Mouse (Mus musculus) megakaryocyte, embryonic 14.5 days (primary cell): ENCODE results near the gene Gypa. TPM values are rescaled to one million over a fixed set of nuclear protein-coding genes. Genes with fewer than 3 reads are reported as not detected.

Source experiments
- H3K27me3 ChIP-seq: replicated peaks from 2 replicates; pipeline ENCODE3; 2012; ENCODE audit warnings: inconsistent platforms
- H3K36me3 ChIP-seq: replicated peaks from 2 replicates; pipeline ENCODE3; 2012; ENCODE audit warnings: low read length, inconsistent platforms, mixed read lengths
- H3K4me1 ChIP-seq: 2 replicates; pipeline ENCODE4 v1.6.1; 2012; ENCODE audit warnings: inconsistent platforms
- H3K4me3 ChIP-seq: replicated peaks from 2 replicates; pipeline ENCODE3; 2012; ENCODE audit warnings: moderate library complexity, mild to moderate bottlenecking, inconsistent platforms
- H3K9me3 ChIP-seq: 2 replicates; pipeline ENCODE4 v1.6.1; 2012; ENCODE audit warnings: inconsistent platforms
- FLI1 ChIP-seq: IDR thresholded peaks from 2 replicates; pipeline ENCODE4 v1.6.1; 2012; ENCODE audit warnings: low read length, inconsistent platforms, mixed read lengths
- GATA1 ChIP-seq: IDR thresholded peaks from 3 replicates; pipeline ENCODE4 v1.6.1; 2012; ENCODE audit warnings: mixed read lengths, low read length, inconsistent platforms, borderline replicate concordance
- polyA plus RNA-seq: library from polyadenylated mRNA; stranded (reverse); fragments of >175 nt; gene quantifications from 2 replicates; pipeline ENCODE4 v1.2.3, GENCODE M21; 2012; ENCODE audit warnings: low replicate concordance; ENCODE audit not compliant: insufficient read depth

Gene Gypa
- polyA plus RNA-seq, 1 experiment = 1.2 TPM

DNA sequence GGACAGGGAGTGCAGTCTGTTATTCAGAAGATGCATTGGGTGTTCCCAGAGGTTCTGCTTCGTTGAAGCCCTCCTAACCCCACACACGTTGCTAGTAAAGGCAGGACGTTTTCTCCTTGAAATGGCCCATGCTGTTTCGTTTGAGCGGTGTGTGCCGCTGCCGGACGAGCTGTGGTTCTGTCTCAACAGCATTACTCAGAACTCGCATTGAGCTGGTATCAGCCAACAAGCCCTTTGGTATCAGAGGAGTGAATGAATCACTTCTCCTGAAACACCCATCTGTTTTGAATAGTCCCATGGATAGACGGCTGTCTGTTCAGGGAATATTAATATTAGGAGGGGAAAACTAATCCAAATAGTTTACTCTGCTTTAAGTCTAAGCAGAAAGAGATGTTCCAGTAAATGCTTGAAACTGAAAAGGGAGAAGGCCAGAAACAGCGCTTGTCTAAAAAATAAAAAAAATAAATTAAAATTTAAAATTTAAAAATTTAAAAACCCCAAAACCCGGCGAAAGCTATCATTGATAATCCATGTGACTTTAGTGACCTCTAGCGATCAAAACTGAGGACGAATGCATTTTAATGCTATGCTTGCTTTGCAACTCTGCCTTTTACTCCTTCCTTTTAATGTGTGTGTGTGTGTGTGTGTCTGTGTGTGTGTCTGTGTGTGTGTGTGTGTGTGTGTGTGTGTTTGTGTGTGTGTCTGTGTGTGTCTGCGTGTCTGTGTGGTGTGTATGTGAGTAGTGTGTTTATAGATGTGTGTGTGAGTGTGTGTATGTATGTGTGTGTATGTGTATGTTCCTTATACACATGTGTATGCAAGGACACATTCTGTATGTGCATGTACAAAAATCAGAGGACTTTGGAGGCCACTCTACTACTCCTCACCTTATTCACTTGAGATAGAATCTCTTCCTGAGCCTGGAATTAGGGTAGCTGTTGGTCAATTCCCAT is 10.5 kb upstream of the Gypa start:
- peaks cover 4% of the 10 kb centered on the region for H3K27me3 ChIP-seq
- H3K36me3 ChIP-seq = no peaks in the 10 kb centered on the region
- H3K9me3 ChIP-seq = no peaks in the 10 kb centered on the region
- TF ChIP-seq FLI1 (no peak), GATA1 (no peak)
- no peak overlapping the region for H3K4me3 ChIP-seq
- peaks cover 14% of the 10 kb centered on the region; the same call in 1 of the 2 replicates for H3K4me1 ChIP-seq

DNA sequence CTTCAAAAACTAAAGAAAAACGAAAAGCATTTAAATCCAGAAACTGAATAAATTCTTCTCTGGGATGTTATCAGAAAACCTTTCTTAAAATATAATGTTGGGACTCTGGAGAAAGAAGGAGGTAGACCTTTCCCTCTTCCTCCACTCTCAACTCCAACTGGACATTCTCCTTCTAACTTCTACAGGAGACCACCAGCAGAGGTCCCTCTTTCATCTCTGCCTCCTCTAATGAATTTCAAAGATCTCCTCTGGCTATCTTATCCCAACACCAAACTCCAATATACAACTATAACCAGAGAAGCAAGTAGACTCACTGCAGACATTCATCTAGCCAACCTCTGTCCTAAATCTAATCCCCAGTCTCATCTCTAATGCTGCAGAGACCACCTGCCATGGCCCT is 2.0 kb upstream of the Gypa start:
- Histone ChIP-seq H3K4me3 (no peak overlapping the region), H3K9me3 (no peaks in the 10 kb centered on the region), H3K4me1 (peaks cover 23% of the 10 kb centered on the region), H3K36me3 (peaks cover 5% of the 10 kb centered on the region), H3K27me3 (no peaks in the 10 kb centered on the region)
- TF ChIP-seq GATA1 (no peak), FLI1 (no peak)

DNA sequence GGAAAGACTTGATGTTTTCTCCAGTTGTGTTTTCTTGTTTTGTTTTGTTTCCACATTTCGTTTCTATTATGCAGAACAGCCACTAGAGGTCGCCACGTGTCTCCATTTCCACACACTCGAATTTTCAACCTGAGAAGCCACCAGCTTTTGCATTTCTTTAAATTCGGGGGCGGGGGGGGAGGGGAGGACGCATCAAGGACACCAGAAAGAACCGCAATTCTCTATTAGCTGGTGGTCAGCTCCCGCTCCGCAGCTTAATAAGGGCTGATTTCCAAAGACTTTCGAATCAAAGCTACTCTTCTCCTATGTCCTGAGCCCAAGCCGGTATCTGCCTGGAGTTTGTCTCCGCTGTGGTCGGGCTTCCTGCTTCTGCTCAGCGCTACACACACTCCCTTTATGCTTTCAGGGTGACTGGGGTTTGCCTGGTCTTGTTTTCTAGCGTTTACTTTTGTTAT is 567 bp upstream of the Gypa start:
- Histone ChIP-seq H3K36me3 (peaks cover 8% of the 10 kb centered on the region), H3K9me3 (no peaks in the 10 kb centered on the region), H3K4me3 (peak overlapping the region; percentile 92), H3K27me3 (no peaks in the 10 kb centered on the region), H3K4me1 (peaks cover 28% of the 10 kb centered on the region)
- no peak for TF ChIP-seq FLI1
- no peak for TF ChIP-seq GATA1

DNA sequence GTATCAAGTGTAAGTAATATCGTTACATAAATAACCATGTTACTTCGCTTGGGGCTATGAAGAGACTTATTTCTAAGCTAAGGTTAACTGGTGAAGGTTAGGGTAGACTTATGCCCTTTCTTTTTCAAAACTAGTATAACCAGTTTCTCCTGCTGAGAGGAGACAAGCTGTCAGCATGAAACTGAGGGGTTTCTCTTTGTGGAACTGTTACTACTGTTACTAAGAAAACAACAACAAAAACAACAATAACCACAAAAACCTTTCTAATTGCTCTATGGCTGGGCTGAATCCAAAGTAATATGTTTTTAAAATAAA is 722 bp downstream of the Gypa start:
- H3K9me3 ChIP-seq = no peaks in the 10 kb centered on the region
- peak overlapping the region; percentile 92 for H3K4me3 ChIP-seq
- H3K36me3 ChIP-seq = peaks cover 8% of the 10 kb centered on the region
- peaks cover 28% of the 10 kb centered on the region for H3K4me1 ChIP-seq
- no peaks in the 10 kb centered on the region for H3K27me3 ChIP-seq
- no peak for TF ChIP-seq FLI1
- no peak for TF ChIP-seq GATA1

DNA sequence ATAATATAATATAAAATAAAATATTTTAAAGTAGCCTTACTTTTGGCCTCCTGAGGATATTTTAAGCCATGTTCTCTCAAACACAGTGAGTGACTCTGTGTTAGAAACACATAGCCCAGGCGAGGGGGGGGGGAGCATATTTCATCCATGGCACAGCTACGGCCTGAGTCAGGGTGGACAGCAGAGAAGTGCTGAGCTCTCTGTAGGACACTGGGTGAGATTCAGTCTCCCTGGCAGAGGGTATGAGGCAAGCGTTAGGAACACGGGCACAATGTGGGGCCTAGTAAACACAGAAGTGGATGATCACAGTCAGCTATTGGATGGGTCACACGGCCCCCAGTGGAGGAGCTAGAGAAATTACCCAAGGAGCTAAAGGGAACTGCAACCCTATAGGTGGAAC is 1.2 kb downstream of the Gypa start:
- Histone ChIP-seq H3K9me3 (no peaks in the 10 kb centered on the region), H3K4me1 (peaks cover 30% of the 10 kb centered on the region), H3K4me3 (peak overlapping the region; percentile 33), H3K27me3 (no peaks in the 10 kb centered on the region), H3K36me3 (peaks cover 8% of the 10 kb centered on the region)
- TF ChIP-seq GATA1 = no peak
- TF ChIP-seq FLI1 = no peak

DNA sequence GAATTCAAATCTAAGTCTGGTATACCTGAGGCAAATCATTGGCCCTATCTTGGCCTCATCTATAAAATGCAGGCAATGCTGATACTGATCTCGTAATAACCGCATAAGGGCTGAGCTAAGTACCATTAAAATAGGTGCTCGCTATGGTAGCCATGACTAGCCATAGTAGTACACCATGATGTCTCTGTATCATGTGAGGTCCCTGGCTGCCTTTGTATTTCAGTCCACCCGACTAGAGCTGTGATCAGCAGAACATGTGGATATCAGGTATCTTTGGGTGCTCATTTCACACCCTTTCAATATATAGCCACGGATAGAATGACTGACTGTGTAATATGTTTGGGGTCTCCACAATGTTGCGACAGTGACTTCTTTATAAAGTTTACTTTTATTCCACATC is 1.9 kb downstream of the Gypa start:
- no peaks in the 10 kb centered on the region for H3K9me3 ChIP-seq
- TF ChIP-seq GATA1 (no peak), FLI1 (no peak)
- H3K27me3 ChIP-seq = no peaks in the 10 kb centered on the region
- H3K4me1 ChIP-seq = peaks cover 37% of the 10 kb centered on the region
- peaks cover 11% of the 10 kb centered on the region for H3K36me3 ChIP-seq
- no peak overlapping the region for H3K4me3 ChIP-seq

DNA sequence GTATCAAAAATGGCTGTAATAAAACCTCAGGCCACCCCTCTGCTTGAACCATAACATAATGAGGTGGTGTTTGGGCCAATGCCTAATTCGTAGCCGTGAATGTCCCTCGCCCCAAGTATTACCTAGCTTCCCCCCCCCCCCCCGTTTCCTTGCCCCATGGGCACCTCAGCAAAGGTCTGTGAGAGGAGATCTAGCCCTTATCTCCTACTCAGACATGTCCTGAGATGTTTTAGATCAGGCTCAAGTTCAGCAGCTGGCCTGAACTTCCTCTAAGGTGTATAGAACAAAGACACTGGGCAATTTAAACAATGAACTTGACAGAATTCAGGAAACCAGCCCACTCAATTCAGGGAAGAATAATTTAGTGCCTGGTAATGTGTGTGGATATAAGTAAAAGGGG is 3.7 kb downstream of the Gypa start:
- peaks cover 18% of the 10 kb centered on the region for H3K36me3 ChIP-seq
- peaks cover 41% of the 10 kb centered on the region for H3K4me1 ChIP-seq

DNA sequence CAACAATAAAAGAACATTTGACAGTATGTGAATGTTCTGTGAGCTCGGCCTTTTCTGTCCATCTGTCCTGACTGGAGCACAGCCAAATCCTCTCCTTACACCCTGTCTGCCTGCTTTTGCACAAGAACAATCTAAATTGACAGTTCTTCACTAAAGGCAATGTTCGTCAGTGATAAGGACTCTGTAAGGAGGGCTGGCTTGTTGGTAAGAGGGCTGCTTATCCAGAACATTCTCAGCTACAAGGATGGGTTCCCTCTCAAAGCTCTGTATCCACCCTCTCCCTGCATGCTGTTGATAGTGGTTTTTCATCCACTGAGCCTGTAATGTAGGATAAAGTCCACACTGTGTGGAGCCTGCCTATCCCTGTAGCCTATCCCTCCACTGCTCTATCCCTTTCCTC is 6.7 kb downstream of the Gypa start:
- Histone ChIP-seq H3K9me3 (no peaks in the 10 kb centered on the region), H3K4me1 (peaks cover 24% of the 10 kb centered on the region), H3K27me3 (no peaks in the 10 kb centered on the region), H3K4me3 (no peak overlapping the region), H3K36me3 (peaks cover 18% of the 10 kb centered on the region)
- no peak for TF ChIP-seq FLI1
- no peak for TF ChIP-seq GATA1

More for the DNA sequence above, 3.7 kb downstream of the Gypa start:
- Histone ChIP-seq H3K27me3 (no peaks in the 10 kb centered on the region), H3K4me3 (no peak overlapping the region), H3K9me3 (no peaks in the 10 kb centered on the region)
- no peak for TF ChIP-seq GATA1
- TF ChIP-seq FLI1 = no peak

DNA sequence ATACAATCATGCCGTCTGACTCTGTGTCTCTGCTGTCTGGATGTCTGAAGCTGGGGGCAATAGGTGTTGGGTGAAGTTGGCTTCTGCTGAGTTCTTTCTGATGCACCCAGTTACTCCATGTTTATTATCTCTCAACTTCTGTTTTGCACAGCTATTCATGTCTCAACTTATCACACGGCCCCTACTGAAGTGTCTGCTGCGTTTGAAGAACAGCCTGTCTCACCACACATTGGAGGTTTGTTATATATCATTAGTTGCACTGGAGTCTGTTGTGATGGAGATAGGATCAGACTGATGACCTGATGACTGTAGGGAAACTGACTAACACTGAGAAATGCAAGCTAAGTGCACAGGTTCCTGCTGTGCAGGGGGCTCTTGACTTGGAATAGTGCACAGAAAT is 7.2 kb downstream of the Gypa start:
- Histone ChIP-seq H3K9me3 (no peaks in the 10 kb centered on the region), H3K4me1 (peaks cover 24% of the 10 kb centered on the region), H3K27me3 (no peaks in the 10 kb centered on the region), H3K36me3 (peaks cover 18% of the 10 kb centered on the region), H3K4me3 (no peak overlapping the region)
- TF ChIP-seq GATA1 (no peak), FLI1 (no peak)

DNA sequence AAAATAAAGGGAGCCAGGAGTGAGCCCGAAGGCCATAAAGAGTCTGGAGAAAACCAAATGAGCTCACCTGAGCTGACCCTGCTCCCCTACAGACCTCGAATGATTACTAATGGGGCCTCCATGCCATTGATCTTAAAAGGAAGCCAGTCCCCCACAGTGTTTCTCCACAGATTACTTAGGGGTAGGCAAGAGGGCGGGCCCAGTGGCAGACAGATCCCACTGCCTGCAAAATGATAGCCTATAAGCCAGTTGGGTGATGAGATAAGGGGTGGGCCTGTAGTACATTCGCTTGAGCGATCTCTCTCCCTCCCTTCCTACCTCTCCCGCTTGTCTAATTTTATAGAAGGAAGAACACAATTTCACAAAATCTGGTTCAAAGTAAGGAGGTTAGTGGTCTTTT is 7.7 kb downstream of the Gypa start:
- Histone ChIP-seq H3K36me3 (peaks cover 14% of the 10 kb centered on the region), H3K4me1 (peaks cover 24% of the 10 kb centered on the region), H3K4me3 (no peak overlapping the region)

More for the DNA sequence above, 7.7 kb downstream of the Gypa start:
- Histone ChIP-seq H3K27me3 (no peaks in the 10 kb centered on the region), H3K9me3 (no peaks in the 10 kb centered on the region)
- TF ChIP-seq GATA1 = no peak
- no peak for TF ChIP-seq FLI1
